Mouse (Mus musculus) bone marrow macrophage, adult 2 months (primary cell): ENCODE data around the gene Racgap1.

Source experiments
- CTCF ChIP-seq: IDR thresholded peaks from 2 replicates; pipeline ENCODE4 v1.5.1; 2012; ENCODE audit warnings: low read depth, mild to moderate bottlenecking, low read length, moderate library complexity
- POLR2A ChIP-seq: IDR thresholded peaks from 2 replicates; pipeline ENCODE4 v1.6.1; 2012; ENCODE audit warnings: mild to moderate bottlenecking, low read depth, low read length, borderline replicate concordance

- TF ChIP-seq POLR2A = no peak
- no peak for TF ChIP-seq CTCF
Observed at GRCm38 (mm10) chr15:99597596-99597995, 53.9 kb downstream of the Racgap1 start.
